In genomic region chr9:80164611-80165474, GRCm38 (mm10) we compare ENCODE assay signal across 8 mouse cellular contexts. TPM values are rescaled to one million over a fixed set of nuclear protein-coding genes. Genes with fewer than 3 reads are reported as not detected.
A peak's percentile ranks its signal among the peaks of the same experiment; 100 is the strongest.
DNase-seq lines count a peak whose midpoint lies in the region; ATAC-seq lines count a peak whose summit lies in the region.

Gene Myo6 (plus strand): TSS chr9:80165031.

- peak within 1 kb of the TSS; percentile 75 for H3K4me3 ChIP-seq in hindbrain, embryonic 13.5 days

- H3K27ac ChIP-seq in hindbrain, embryonic 13.5 days: peak within 1 kb of the TSS; percentile 85

- H3K9me3 ChIP-seq in hindbrain, embryonic 13.5 days: no peaks in the 10 kb centered on the region

- H3K27me3 ChIP-seq in hindbrain, embryonic 13.5 days: no peaks in the 10 kb centered on the region

- H3K4me1 ChIP-seq in hindbrain, embryonic 13.5 days (replicated peaks): 0 out of 2 replicates have a peak, but pooled peaks cover 9% of the 10 kb centered on the region

- ATAC-seq in hindbrain, embryonic 13.5 days (ENCODE audit: low FRiP score): peak; percentile 98

- under 1% methylated on average over 69 of the region's 69 CpGs for WGBS in hindbrain, embryonic 13.5 days

- no peaks in the 10 kb centered on the region for H3K36me3 ChIP-seq in hindbrain, embryonic 13.5 days

- H3K4me2 ChIP-seq in hindbrain, embryonic 13.5 days: peak within 1 kb of the TSS; percentile 72

- DNase-seq in T-cell, adult 2 months (ENCODE audit: low spot score): peak; percentile 74
- peak; percentile 98 to 99 for DNase-seq in cerebellum, postnatal 25 days
- DNase-seq in frontal cortex, postnatal 25 days (ENCODE audit: low spot score in 2 of 2): peak; percentile 82 to 87
- peak; percentile 89 to 92 for DNase-seq in layer of hippocampus, postnatal 25 days (ENCODE audit: extremely low spot score in 1 of 2, low spot score in 1 of 2)
- DNase-seq in lung, postnatal 14 days: peak; percentile 97
- DNase-seq in ovary, postnatal 36 days (ENCODE audit: low spot score): peak; percentile 96
- DNase-seq in thymus, postnatal 14 days: peak; percentile 91

- peak within 1 kb of the TSS; percentile 81 for H3K9ac ChIP-seq in hindbrain, embryonic 13.5 days

RNA-seq across cellular contexts. Expression of gene Myo6, which starts in this region (rescaled TPM):
- polyA plus RNA-seq in hindbrain, embryonic 13.5 days (2015; fragmentation: Nextera tagmentation; extraction: Ambion mirVana): 19.1 and 19.7 TPM in 2 replicates
- total RNA-seq in layer of hippocampus, postnatal 25 days (2021): 10 to 100 TPM; 71.7 to 84.2 TPM

Comparison
In these comparisons a context has a peak if more than half of its experiments do, and no peak if none do; other contexts are left out.
1. Peak in every context shown above with its lines: DNase-seq, ATAC-seq, H3K4me3 ChIP-seq and H3K27ac ChIP-seq.